Mouse (Mus musculus) telencephalon, adult 2 months (tissue): Measurements from ENCODE around the gene Wdr95.

ENCODE experiments used
- DNase-seq: peaks from one replicate; pipeline ENCODE4 v3.0.0-alpha.2; 2011; ENCODE audit warnings: low read depth, low spot score

Gene Wdr95

GRCm38 (mm10) chr5:149661428-149661827 is 132.9 kb downstream of the Wdr95 start:
- no peak for DNase-seq
